Mouse (Mus musculus) small intestine, adult 2 months (tissue): ENCODE results near the gene Scgb2a2. TPM values are rescaled to one million over a fixed set of nuclear protein-coding genes. Genes with fewer than 3 reads are reported as not detected.
"Not testable (repeated sequence)": the region's sequence is repeated elsewhere in the genome, so short reads cannot be mapped to it uniquely, and the experiment has no call there.

Experiments
- H3K27ac ChIP-seq: fragments of 200-500 bp; 2 replicates; pipeline ENCODE4 v1.5.1; 2012; ENCODE audit warnings: low read depth, low read length, control low read depth, inconsistent platforms; ENCODE audit not compliant: insufficient read depth
- H3K27me3 ChIP-seq: fragments of 200-500 bp; 2 replicates; pipeline ENCODE4 v1.6.1; 2012; ENCODE audit warnings: mild to moderate bottlenecking, moderate library complexity, low read length, inconsistent platforms; ENCODE audit not compliant: control insufficient read depth, insufficient read depth
- H3K36me3 ChIP-seq: fragments of 200-500 bp; 2 replicates; pipeline ENCODE4 v1.6.1; 2012; ENCODE audit warnings: mild to moderate bottlenecking, low read length, control low read depth, inconsistent platforms; ENCODE audit not compliant: control insufficient read depth, insufficient read depth
- H3K4me1 ChIP-seq: fragments of 200-500 bp; 2 replicates; pipeline ENCODE4 v1.6.1; 2012; ENCODE audit warnings: low read length, inconsistent platforms, mixed read lengths; ENCODE audit not compliant: control insufficient read depth, insufficient read depth, insufficient read length
- H3K4me3 ChIP-seq: fragments of 200-500 bp; 2 replicates; pipeline ENCODE4 v1.5.1; 2012; ENCODE audit warnings: low read depth, mild to moderate bottlenecking, control low read depth, inconsistent platforms, low read length, moderate library complexity
- CTCF ChIP-seq: fragments of 200-500 bp; IDR thresholded peaks from 2 replicates; pipeline ENCODE4 v1.5.1; 2012; ENCODE audit warnings: low read depth, mild to moderate bottlenecking, control low read depth, inconsistent platforms, low read length, moderate library complexity, mixed read lengths; ENCODE audit not compliant: insufficient replicate concordance, insufficient read length; ENCODE audit errors: extremely low read depth
- POLR2A ChIP-seq: fragments of 200-500 bp; IDR thresholded peaks from 2 replicates; pipeline ENCODE4 v1.6.1; 2012; ENCODE audit warnings: low read depth, mild to moderate bottlenecking, control low read depth, inconsistent platforms, low read length, moderate library complexity
- WGBS: fragments of 180-500 bp; shearing (Covaris S2); methylation state at CpG from one replicate; pipeline ENCODE4 v1.1.7; 2018; 5-methylcytosine and 5-hydroxymethylcytosine counted together
- polyA plus RNA-seq: library from polyadenylated mRNA; depleted of rRNA; stranded (reverse); fragments of >200 nt; gene quantifications from 2 replicates; pipeline ENCODE4 v1.2.3, GENCODE M21; 2012; rRNA removed

The Scgb2a2 gene
- polyA plus RNA-seq, 1 experiment = not detected

DNA sequence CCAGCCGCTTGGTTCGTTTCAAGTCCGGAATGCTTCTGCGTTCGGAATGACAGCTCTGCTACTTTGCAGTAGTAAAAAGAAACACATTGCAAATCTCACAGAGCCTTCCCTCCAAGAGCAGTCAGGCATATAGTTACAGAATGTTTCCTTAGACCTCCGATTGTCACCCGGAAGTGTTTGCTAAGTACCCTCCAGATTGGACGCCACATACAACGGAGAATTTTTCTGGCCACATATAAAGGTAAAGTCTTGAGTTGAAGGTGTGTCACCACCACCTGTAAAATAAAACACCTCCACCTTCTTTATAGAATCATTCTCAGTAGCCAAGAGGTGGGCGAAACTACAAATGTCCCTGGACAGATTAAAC, 52.4 kb downstream of the Scgb2a2 start:
- Histone ChIP-seq H3K4me1 (peaks cover 11% of the 10 kb centered on the region; the same call in 1 of the 2 replicates), H3K27ac (peak overlapping the region; percentile 94), H3K4me3 (peak overlapping the region; percentile 62), H3K27me3 (no peaks in the 10 kb centered on the region), H3K36me3 (no peaks in the 10 kb centered on the region)
- TF ChIP-seq POLR2A = no peak
- TF ChIP-seq CTCF = no peak
- WGBS = 8% methylated on average over 10 of the region's 10 CpGs

DNA sequence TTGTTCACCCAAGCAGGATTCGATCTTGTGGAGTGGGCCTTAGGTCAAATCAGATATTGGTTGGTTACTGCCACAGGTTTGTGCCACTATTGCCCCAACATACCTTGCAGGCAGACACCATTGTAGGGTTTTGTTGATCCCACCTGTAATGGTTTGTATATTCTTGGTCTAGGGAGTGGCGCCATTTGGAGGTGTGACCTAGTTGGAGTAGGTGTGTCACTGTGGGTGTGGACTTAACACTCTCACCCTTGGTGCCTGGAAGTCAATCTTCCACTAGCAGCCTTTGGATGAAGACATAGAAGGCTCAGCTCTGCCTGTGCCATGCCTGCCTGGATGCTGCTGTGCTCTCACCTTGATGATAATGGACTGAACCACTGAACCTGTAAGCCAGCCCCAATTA, 53.3 kb downstream of the Scgb2a2 start:
- not testable (repeated sequence) for H3K27ac ChIP-seq, H3K4me3 ChIP-seq, H3K36me3 ChIP-seq, H3K27me3 ChIP-seq
- WGBS = 86% methylated on average over 2 of the region's 2 CpGs
- H3K4me1 ChIP-seq = peaks cover 11% of the 10 kb centered on the region; the same call in 1 of the 2 replicates

Other genes starting within 250 kb of the Scgb2a2 start
- 7.7 and 20.4 TPM in 2 replicates for gene Incenp, start 52.0 kb downstream of the Scgb2a2 start, polyA plus RNA-seq
- gene Fth1, start 133.0 kb downstream of the Scgb2a2 start, polyA plus RNA-seq = 9,432 and 18,582 TPM in 2 replicates
- gene Best1, start 154.1 kb downstream of the Scgb2a2 start, polyA plus RNA-seq = 0.09 and 0.18 TPM in 2 replicates
- gene Rab3il1, start 154.1 kb downstream of the Scgb2a2 start, polyA plus RNA-seq = 4.1 and 4.3 TPM in 2 replicates
- 7.6 and 18.9 TPM in 2 replicates for gene Fads3, start 194.0 kb downstream of the Scgb2a2 start, polyA plus RNA-seq